Comparison of ENCODE assay signal across 13 mouse cellular contexts in genomic region chr12:104808421-104809067, GRCm38 (mm10). TPM values are rescaled to one million over a fixed set of nuclear protein-coding genes. Genes with fewer than 3 reads are reported as not detected.
DNase-seq lines count a peak whose midpoint lies in the region; ATAC-seq lines count a peak whose summit lies in the region.
"Had no signal": no experiment of that assay in that cellular context is flagged by ENCODE, and none has a peak within 500 bp of the region (broad histone marks: within the 10 kb centered on the region; RNA-seq: fewer than 3 reads in every experiment).

No protein-coding gene starts in this region.

- H3K9me3 ChIP-seq in heart, embryonic 14.5 days (ENCODE audit: control insufficient read depth, low read length), result no peaks in the 10 kb centered on the region
- no peaks in the 10 kb centered on the region for H3K9me3 ChIP-seq in lung, embryonic 16.5 days (ENCODE audit: control insufficient read depth, low read length)
- H3K9me3 ChIP-seq in intestine, embryonic 14.5 days (ENCODE audit: control insufficient read depth, low read length), result no peaks in the 10 kb centered on the region
- no peaks in the 10 kb centered on the region for H3K9me3 ChIP-seq in limb, embryonic 12.5 days
- H3K9me3 ChIP-seq in forebrain, embryonic 13.5 days (replicated peaks), result no peaks in the 10 kb centered on the region
- H3K9me3 ChIP-seq: liver, embryonic 12.5 days; neural tube, embryonic 12.5 days had no signal

- no peaks in the 10 kb centered on the region for H3K27me3 ChIP-seq in heart, embryonic 14.5 days (ENCODE audit: control insufficient read depth, insufficient read depth, low read length)
- no peaks in the 10 kb centered on the region for H3K27me3 ChIP-seq in lung, embryonic 16.5 days (ENCODE audit: control insufficient read depth, insufficient read depth, low read depth, low read length)
- H3K27me3 ChIP-seq in intestine, embryonic 14.5 days (replicated peaks; ENCODE audit: control insufficient read depth, insufficient read depth, low read length), result no peaks in the 10 kb centered on the region
- peaks cover 73% of the 10 kb centered on the region for H3K27me3 ChIP-seq in limb, embryonic 12.5 days
- H3K27me3 ChIP-seq in forebrain, embryonic 13.5 days, result no peaks in the 10 kb centered on the region
- H3K27me3 ChIP-seq: neural tube, embryonic 12.5 days had no signal

- no peak for DNase-seq in heart, adult 9 months (ENCODE audit: low spot score in 2 of 2)
- no peak for DNase-seq in lung, postnatal 25 days (ENCODE audit: low spot score)
- no peak for DNase-seq in intestine, embryonic 14.5 days (ENCODE audit: low spot score)
- DNase-seq in spleen, postnatal 14 days (ENCODE audit: low spot score in 2 of 2), result no peak
- DNase-seq: cerebellum, adult 9-10 months had no signal

- H3K9ac ChIP-seq in heart, embryonic 14.5 days (ENCODE audit: low read length), result no peak overlapping the region
- H3K9ac ChIP-seq in lung, embryonic 16.5 days (ENCODE audit: low read length), result no peak overlapping the region
- no peak overlapping the region for H3K9ac ChIP-seq in intestine, embryonic 14.5 days (ENCODE audit: low read length)
- H3K9ac ChIP-seq in limb, embryonic 12.5 days (replicated peaks), result no peak overlapping the region
- no peak overlapping the region for H3K9ac ChIP-seq in forebrain, embryonic 13.5 days
- H3K9ac ChIP-seq: liver, embryonic 12.5 days; neural tube, embryonic 12.5 days had no signal

- H3K4me1 ChIP-seq in heart, embryonic 14.5 days (ENCODE audit: control insufficient read depth in 2 of 2, insufficient read depth in 2 of 2, low read length in 2 of 2), result peaks cover 9 to 13% of the 10 kb centered on the region in 2 experiments
- H3K4me1 ChIP-seq in lung, embryonic 16.5 days (replicated peaks; ENCODE audit: control insufficient read depth, insufficient read depth, low read length), result peaks cover 6% of the 10 kb centered on the region; the same call in 1 of the 2 replicates
- peaks cover 16% of the 10 kb centered on the region; the same call in 1 of the 2 replicates for H3K4me1 ChIP-seq in intestine, embryonic 14.5 days (replicated peaks; ENCODE audit: control insufficient read depth, insufficient read depth, low read length)
- peaks cover 76% of the 10 kb centered on the region for H3K4me1 ChIP-seq in limb, embryonic 12.5 days (replicated peaks)
- peaks cover 11% of the 10 kb centered on the region; the same call in 1 of the 2 replicates for H3K4me1 ChIP-seq in forebrain, embryonic 13.5 days
- H3K4me1 ChIP-seq: liver, embryonic 12.5 days had no signal

- 37% methylated on average over 17 of the region's 17 CpGs for WGBS in heart, embryonic 14.5 days
- WGBS in lung, embryonic 16.5 days, result 66% methylated on average over 17 of the region's 17 CpGs
- WGBS in intestine, embryonic 14.5 days, result 53% methylated on average over 17 of the region's 17 CpGs
- 26% methylated on average over 17 of the region's 17 CpGs for WGBS in limb, embryonic 12.5 days
- WGBS in forebrain, embryonic 13.5 days, result 89% methylated on average over 17 of the region's 17 CpGs

- ATAC-seq in heart, embryonic 14.5 days (ENCODE audit: insufficient number of reproducible peaks, insufficient read depth, low FRiP score, low read depth), result peak; percentile 47
- ATAC-seq in lung, embryonic 16.5 days (ENCODE audit: low read depth), result peak; percentile 57; the same call in 1 of the 2 replicates
- 0 out of 2 replicates have a peak, but pooled peaks have one; percentile 9 for ATAC-seq in intestine, embryonic 14.5 days (replicated peaks; ENCODE audit: low FRiP score, low TSS enrichment, low read depth)
- peak; percentile 72 for ATAC-seq in limb, embryonic 12.5 days (ENCODE audit: insufficient number of reproducible peaks, insufficient read depth, low FRiP score, low TSS enrichment, low read depth)
- no peak for ATAC-seq in forebrain, embryonic 13.5 days
- ATAC-seq: activated CD4-positive, CD25-positive, alpha-beta regulatory T cell, adult 4 months; liver, embryonic 12.5 days had no signal

- H3K4me3 ChIP-seq in heart, embryonic 14.5 days (ENCODE audit: control insufficient read depth in 1 of 2, insufficient read depth in 1 of 2, low read depth in 1 of 2, low read length in 2 of 2), result no peak overlapping the region
- H3K4me3 ChIP-seq in lung, embryonic 16.5 days (ENCODE audit: low read length), result no peak overlapping the region
- H3K4me3 ChIP-seq in intestine, embryonic 14.5 days (ENCODE audit: low read depth, low read length), result no peak overlapping the region
- H3K4me3 ChIP-seq in limb, embryonic 12.5 days (replicated peaks), result no peak overlapping the region
- H3K4me3 ChIP-seq in forebrain, embryonic 13.5 days, result no peak overlapping the region
- H3K4me3 ChIP-seq: layer of hippocampus, adult 2 months; liver, embryonic 12.5 days; neural tube, embryonic 12.5 days had no signal

- H3K4me2 ChIP-seq in heart, embryonic 14.5 days (ENCODE audit: low read length), result peak overlapping the region; percentile 35; the same call in 1 of the 2 replicates
- H3K4me2 ChIP-seq in lung, embryonic 16.5 days (ENCODE audit: low read depth, low read length), result no peak overlapping the region
- H3K4me2 ChIP-seq in intestine, embryonic 14.5 days (ENCODE audit: low read length), result no peak overlapping the region
- peak overlapping the region; percentile 28 for H3K4me2 ChIP-seq in limb, embryonic 12.5 days
- no peak overlapping the region for H3K4me2 ChIP-seq in forebrain, embryonic 13.5 days
- H3K4me2 ChIP-seq: liver, embryonic 12.5 days; neural tube, embryonic 12.5 days had no signal

- 0 out of 4 replicates have a peak overlapping the region, but pooled peaks of 1 of the 2 experiments have one; percentile 39 for H3K27ac ChIP-seq in heart, embryonic 14.5 days (replicated peaks in 1 of 2; ENCODE audit: control insufficient read depth in 1 of 2, insufficient read depth in 1 of 2, low read depth in 2 of 2, low read length in 2 of 2)
- no peak overlapping the region for H3K27ac ChIP-seq in lung, embryonic 16.5 days (ENCODE audit: low read length)
- H3K27ac ChIP-seq in intestine, embryonic 14.5 days (ENCODE audit: low read depth), result no peak overlapping the region
- peak overlapping the region; percentile 57 for H3K27ac ChIP-seq in limb, embryonic 12.5 days
- no peak overlapping the region for H3K27ac ChIP-seq in forebrain, embryonic 13.5 days
- H3K27ac ChIP-seq: layer of hippocampus, adult 2 months; liver, embryonic 12.5 days; neural tube, embryonic 12.5 days had no signal

- H3K36me3 ChIP-seq in heart, embryonic 14.5 days (ENCODE audit: control insufficient read depth, insufficient read depth, low read length), result no peaks in the 10 kb centered on the region
- no peaks in the 10 kb centered on the region for H3K36me3 ChIP-seq in lung, embryonic 16.5 days (ENCODE audit: control insufficient read depth, insufficient read depth, low read length)
- no peaks in the 10 kb centered on the region for H3K36me3 ChIP-seq in intestine, embryonic 14.5 days (ENCODE audit: control insufficient read depth, insufficient read depth, low read length)
- H3K36me3 ChIP-seq in limb, embryonic 12.5 days, result no peaks in the 10 kb centered on the region
- no peaks in the 10 kb centered on the region for H3K36me3 ChIP-seq in forebrain, embryonic 13.5 days (ENCODE audit: poor library complexity, severe bottlenecking)
- H3K36me3 ChIP-seq: liver, embryonic 12.5 days; neural tube, embryonic 12.5 days had no signal

RNA-seq across cellular contexts. Expression of gene Clmn, which starts 56.3 kb away (rescaled TPM):
- polyA plus RNA-seq in heart, embryonic 14.5 days (2014; fragmentation: Nextera tagmentation; extraction: Ambion mirVana), result 0.44 and 0.49 TPM in 2 replicates
- 2.2 and 3.4 TPM in 2 replicates for polyA plus RNA-seq in lung, embryonic 16.5 days (2015; fragmentation: Nextera tagmentation; extraction: Ambion mirVana)
- 3.4 and 4.0 TPM in 2 replicates for polyA plus RNA-seq in intestine, embryonic 14.5 days (2014; fragmentation: Nextera tagmentation; extraction: Ambion mirVana)
- polyA plus RNA-seq in limb, embryonic 12.5 days (2016; fragmentation: Nextera tagmentation; extraction: Ambion mirVana), result 4.8 and 5.2 TPM in 2 replicates
- 0.75 and 0.83 TPM in 2 replicates for polyA plus RNA-seq in forebrain, embryonic 13.5 days (2015; fragmentation: Nextera tagmentation; extraction: Ambion mirVana)

RNA-seq across cellular contexts. Expression of gene Dicer1, which starts 56.8 kb away (rescaled TPM):
- polyA plus RNA-seq in heart, embryonic 14.5 days (2014; fragmentation: Nextera tagmentation; extraction: Ambion mirVana), result 15.4 and 19.7 TPM in 2 replicates
- 11.5 and 15.3 TPM in 2 replicates for polyA plus RNA-seq in lung, embryonic 16.5 days (2015; fragmentation: Nextera tagmentation; extraction: Ambion mirVana)
- 20.8 and 24.6 TPM in 2 replicates for polyA plus RNA-seq in intestine, embryonic 14.5 days (2014; fragmentation: Nextera tagmentation; extraction: Ambion mirVana)
- polyA plus RNA-seq in limb, embryonic 12.5 days (2016; fragmentation: Nextera tagmentation; extraction: Ambion mirVana), result 56.2 and 57.6 TPM in 2 replicates
- polyA plus RNA-seq in forebrain, embryonic 13.5 days (2015; fragmentation: Nextera tagmentation; extraction: Ambion mirVana), result 52.0 and 52.1 TPM in 2 replicates

Comparison
In these comparisons a context has a peak if more than half of its experiments do, and no peak if none do; other contexts are left out.
1. H3K4me2 ChIP-seq: peak in heart, embryonic 14.5 days (single experiment) and limb, embryonic 12.5 days (single experiment); none in lung, embryonic 16.5 days (single experiment), intestine, embryonic 14.5 days (single experiment) and forebrain, embryonic 13.5 days (single experiment).